ENCODE assay signal across 22 mouse cellular contexts in genomic region chr17:53577754-53578153, GRCm38 (mm10). TPM values are rescaled to one million over a fixed set of nuclear protein-coding genes. Genes with fewer than 3 reads are reported as not detected.
A peak's percentile ranks its signal among the peaks of the same experiment; 100 is the strongest.
DNase-seq lines count a peak whose midpoint lies in the region; ATAC-seq and TF ChIP-seq lines count a peak whose summit lies in the region.
"Had no signal": no experiment of that assay in that cellular context is flagged by ENCODE, and none has a peak within 500 bp of the region (broad histone marks: within the 10 kb centered on the region; RNA-seq: fewer than 3 reads in every experiment).

No protein-coding gene starts in this region.

- H3K9ac ChIP-seq in liver, embryonic 16.5 days (ENCODE audit: low read depth, low read length) = no peak overlapping the region
- H3K9ac ChIP-seq in liver, embryonic 11.5 days (ENCODE audit: low read depth, low read length) = no peak overlapping the region
- H3K9ac ChIP-seq in CH12.LX (ENCODE audit: insufficient read depth, low read depth) = no peak overlapping the region
- H3K9ac ChIP-seq: embryonic facial prominence, embryonic 12.5 days; liver, embryonic 14.5 days had no signal

- TF ChIP-seq EP300 in CH12.LX (IDR thresholded peaks at IDR 0.05; ENCODE audit: low read length) = peak; percentile 73

- 63% methylated on average over 5 of the region's 5 CpGs for WGBS in liver, embryonic 16.5 days (ENCODE audit: insufficient replicate concordance)
- 73% methylated on average over 5 of the region's 5 CpGs for WGBS in liver, embryonic 11.5 days

- no peaks in the 10 kb centered on the region for H3K36me3 ChIP-seq in liver, embryonic 16.5 days (ENCODE audit: control insufficient read depth, insufficient read depth)
- H3K36me3 ChIP-seq in liver, embryonic 11.5 days (ENCODE audit: control insufficient read depth, insufficient read depth, low read length) = no peaks in the 10 kb centered on the region
- H3K36me3 ChIP-seq in CH12.LX (replicated peaks in 1 of 2; ENCODE audit: control insufficient read depth in 1 of 2, insufficient read depth in 1 of 2, low read length in 1 of 2) = no peaks in the 10 kb centered on the region
- H3K36me3 ChIP-seq: embryonic facial prominence, embryonic 12.5 days; hindbrain, embryonic 10.5 days had no signal

- dilution Hi-C loops in CH12.LX (cut with MboI; ENCODE audit: extremely low pct_ligation_motif_present, extremely low pct_unique_long_range_greater_than_20kb, low sequenced_read_pairs) = no loop called here

- no peak overlapping the region for H3K4me3 ChIP-seq in gastrocnemius, adult 2 months
- no peak overlapping the region for H3K4me3 ChIP-seq in liver, embryonic 16.5 days (ENCODE audit: low read depth, low read length)
- no peak overlapping the region for H3K4me3 ChIP-seq in liver, embryonic 11.5 days (ENCODE audit: low read depth, low read length)
- H3K4me3 ChIP-seq in CH12.LX (replicated peaks in 1 of 3; ENCODE audit: low read depth in 2 of 3, low read length in 2 of 3, poor library complexity in 1 of 3) = no peak overlapping the region
- H3K4me3 ChIP-seq: embryonic facial prominence, embryonic 12.5 days; hindbrain, embryonic 10.5 days; megakaryocyte, embryonic 14.5 days had no signal

- H3K27ac ChIP-seq in gastrocnemius, adult 2 months = peak overlapping the region; percentile 75
- peak overlapping the region; percentile 56; the same call in 1 of the 2 replicates for H3K27ac ChIP-seq in liver, embryonic 16.5 days (ENCODE audit: low read length)
- H3K27ac ChIP-seq in liver, embryonic 11.5 days (ENCODE audit: low read depth, low read length) = no peak overlapping the region
- H3K27ac ChIP-seq in CH12.LX (ENCODE audit: insufficient read depth, low read depth) = no peak overlapping the region
- H3K27ac ChIP-seq: embryonic facial prominence, embryonic 12.5 days; hindbrain, embryonic 10.5 days; liver, embryonic 14.5 days had no signal

- TF ChIP-seq RAD21 in CH12.LX (IDR thresholded peaks at IDR 0.05; ENCODE audit: low read depth, low read length) = no peak

- H3K4me1 ChIP-seq in liver, embryonic 16.5 days (ENCODE audit: control insufficient read depth, low read depth, low read length) = peaks cover 33% of the 10 kb centered on the region
- H3K4me1 ChIP-seq in liver, embryonic 11.5 days (replicated peaks; ENCODE audit: control insufficient read depth, insufficient read depth, low read length) = peaks cover 36% of the 10 kb centered on the region
- H3K4me1 ChIP-seq in CH12.LX (ENCODE audit: control insufficient read depth in 1 of 2, insufficient read depth in 2 of 2) = peaks cover 19 to 48% of the 10 kb centered on the region in 2 experiments

- no peak overlapping the region for H3K4me2 ChIP-seq in liver, embryonic 16.5 days (ENCODE audit: low read depth, low read length)
- H3K4me2 ChIP-seq in liver, embryonic 11.5 days = no peak overlapping the region
- H3K4me2 ChIP-seq in CH12.LX (ENCODE audit: insufficient read depth, low read depth, poor library complexity, severe bottlenecking) = peak overlapping the region; percentile 48
- H3K4me2 ChIP-seq: embryonic facial prominence, embryonic 12.5 days had no signal

- no peak for TF ChIP-seq CTCF in gastrocnemius, adult 2 months (IDR thresholded peaks at IDR 0.05)
- no peak for TF ChIP-seq CTCF in CH12.LX (conservative IDR thresholded peaks at IDR 0.05 in 1 of 2, IDR thresholded peaks at IDR 0.05 in 1 of 2; ENCODE audit: low read depth in 2 of 2, low read length in 2 of 2)

- DNase-seq in gastrocnemius, adult 2 months = no peak
- DNase-seq in gastrocnemius, postnatal 25 days = no peak
- DNase-seq in liver, embryonic 11.5 days (ENCODE audit: low spot score) = no peak
- no peak for DNase-seq in CH12.LX (ENCODE audit: extremely low read depth)
- no peak for DNase-seq in T-cell, adult 2 months (ENCODE audit: low spot score)
- DNase-seq in left cerebral cortex, adult 8-10 months (ENCODE audit: low spot score in 2 of 2) = no peak
- DNase-seq: heart, adult 18-20 months; kidney, adult 8-10 months; kidney, postnatal 36 days; lung, postnatal 14 days had no signal

- in situ Hi-C loops in CH12.LX (cut with MboI; ENCODE audit: low pct_ligation_motif_present, low pct_unique_long_range_greater_than_20kb, low sequenced_read_pairs) = no loop called here

- TF ChIP-seq POLR2A in CH12.LX (IDR thresholded peaks at IDR 0.05; ENCODE audit: low read depth, low read length) = no peak

- H3K9me3 ChIP-seq in liver, embryonic 16.5 days (replicated peaks; ENCODE audit: control insufficient read depth, low read length) = no peaks in the 10 kb centered on the region
- H3K9me3 ChIP-seq in liver, embryonic 11.5 days (ENCODE audit: control insufficient read depth, low read length) = no peaks in the 10 kb centered on the region
- H3K9me3 ChIP-seq in CH12.LX (replicated peaks; ENCODE audit: low read length) = no peaks in the 10 kb centered on the region
- H3K9me3 ChIP-seq: embryonic facial prominence, embryonic 12.5 days; hindbrain, embryonic 10.5 days; megakaryocyte, embryonic 14.5 days had no signal

- intact Hi-C loops in gastrocnemius, adult 2 months (cut with DNase I) = no loop called here

- H3K27me3 ChIP-seq in liver, embryonic 16.5 days (ENCODE audit: control insufficient read depth, insufficient read depth, low read depth, low read length) = no peaks in the 10 kb centered on the region
- no peaks in the 10 kb centered on the region for H3K27me3 ChIP-seq in liver, embryonic 11.5 days (replicated peaks; ENCODE audit: control insufficient read depth, insufficient read depth, low read length)
- H3K27me3 ChIP-seq in CH12.LX (replicated peaks) = no peaks in the 10 kb centered on the region
- H3K27me3 ChIP-seq: embryonic facial prominence, embryonic 12.5 days; megakaryocyte, embryonic 14.5 days had no signal

- H3K79me2 ChIP-seq in CH12.LX (replicated peaks; ENCODE audit: control insufficient read depth, extremely low read depth, insufficient read depth, poor library complexity, severe bottlenecking) = peaks cover 11% of the 10 kb centered on the region; the same call in 1 of the 2 replicates

- ATAC-seq in liver, embryonic 16.5 days (ENCODE audit: low read depth) = no peak
- ATAC-seq in liver, embryonic 11.5 days (replicated peaks; ENCODE audit: low FRiP score) = no peak
- peak; percentile 75 for ATAC-seq in inflammation-experienced regulatory T-cells, adult 6 months
- ATAC-seq: forebrain, embryonic 16.5 days; midbrain, embryonic 16.5 days had no signal

TF ChIP-seq in CH12.LX, 34 proteins besides CTCF, POLR2A, EP300 and RAD21:
- TF ChIP-seq MEF2A (IDR thresholded peaks at IDR 0.05; ENCODE audit: borderline replicate concordance, low read depth, low read length) = peak; percentile 16; the same call in 1 of the 2 replicates
- TF ChIP-seq JUN (IDR thresholded peaks at IDR 0.05; ENCODE audit: insufficient read depth, low read depth, low read length) = peak; percentile 78
- no peak for TF ChIP-seq ELF1 (IDR thresholded peaks at IDR 0.05; ENCODE audit: low read depth, low read length)
- peak; percentile 78 for TF ChIP-seq ETS1 (conservative IDR thresholded peaks at IDR 0.05; ENCODE audit: low read depth, low read length)
- 0 out of 2 replicates have a peak, but pooled peaks have one; percentile 15 for TF ChIP-seq BHLHE40 (IDR thresholded peaks at IDR 0.05; ENCODE audit: low read depth, low read length)
- TF ChIP-seq MXI1 (IDR thresholded peaks at IDR 0.05; ENCODE audit: low read depth, low read length) = no peak
- TF ChIP-seq SIN3A (IDR thresholded peaks at IDR 0.05; ENCODE audit: low read length) = no peak
- no peak for TF ChIP-seq TBP (conservative IDR thresholded peaks at IDR 0.05; ENCODE audit: low read depth, low read length)
- no peak for TF ChIP-seq POLR2AphosphoS2 (IDR thresholded peaks at IDR 0.05; ENCODE audit: low read depth, low read length)
- peak; percentile 87 for TF ChIP-seq JUND (conservative IDR thresholded peaks at IDR 0.05; ENCODE audit: low read depth, low read length)

RNA-seq across cellular contexts. Expression of gene Kat2b, which starts 11.1 kb away (rescaled TPM):
- total RNA-seq in gastrocnemius, adult 2 months (2021) = 10 to 100 TPM; 65.7 to 70.4 TPM
- total RNA-seq in gastrocnemius, postnatal 25 days (2021) = 10 to 100 TPM; 53.0 to 66.7 TPM
- 5.2 and 5.3 TPM in 2 replicates for polyA plus RNA-seq in liver, embryonic 16.5 days (2015; fragmentation: Nextera tagmentation; extraction: Ambion mirVana)
- 7.3 and 8.7 TPM in 2 replicates for polyA plus RNA-seq in liver, embryonic 11.5 days (2014; fragmentation: Nextera tagmentation; extraction: Ambion mirVana)
- total RNA-seq in CH12.LX (2012; rRNA removed) (3.6 and 3.9 TPM in 2 replicates), CH12.LX (2014; rRNA removed) (4.6 and 5.0 TPM in 2 replicates)
- 4.1 and 4.6 TPM in 2 replicates for polyA plus RNA-seq in CH12.LX (2012; ENCODE audit: insufficient read length, low read depth)
- 10 to 100 TPM; 11.4 to 28.7 (median 18.1) TPM for polyA plus RNA-seq in inflammation-experienced regulatory T-cells, adult 6 months (2017; shearing (Covaris generic))
- total RNA-seq in left cerebral cortex, adult 8-10 months (2022) = 10 to 100 TPM; 16.8 to 35.3 (median 24.3) TPM

RNA-seq across cellular contexts. Expression of gene Pp2d1, which starts 38.5 kb away (rescaled TPM):
- total RNA-seq in gastrocnemius, adult 2 months (2021) = not detected
- total RNA-seq in gastrocnemius, postnatal 25 days (2021) = not detected
- 0.06 and 0.08 TPM in 2 replicates for polyA plus RNA-seq in liver, embryonic 16.5 days (2015; fragmentation: Nextera tagmentation; extraction: Ambion mirVana)
- 0.12 and 0.38 TPM in 2 replicates for polyA plus RNA-seq in liver, embryonic 11.5 days (2014; fragmentation: Nextera tagmentation; extraction: Ambion mirVana)
- total RNA-seq in CH12.LX (2012; rRNA removed) = not detected in 2 replicates
- total RNA-seq in CH12.LX (2014; rRNA removed) = not detected in 2 replicates
- not detected in 2 replicates for polyA plus RNA-seq in CH12.LX (2012; ENCODE audit: insufficient read length, low read depth)
- 1 to 10 TPM in 1 of 3 experiments, under 1 TPM in 2; 0.71 to 1.2 (median 0.97) TPM for polyA plus RNA-seq in inflammation-experienced regulatory T-cells, adult 6 months (2017; shearing (Covaris generic))
- total RNA-seq in left cerebral cortex, adult 8-10 months (2022) = under 1 TPM in 1 of 4 experiments, not detected in 3; 0.15 TPM
- total RNA-seq: adrenal gland, postnatal 4 days; heart, adult 18-20 months; layer of hippocampus, postnatal 10 days; left cerebral cortex, postnatal 14 days had no signal
- polyA plus RNA-seq: liver, embryonic 14.5 days; small intestine, adult 2 months had no signal

Comparison
In these comparisons a context has a peak if more than half of its experiments do, and no peak if none do; other contexts are left out.
1. H3K27ac ChIP-seq: peak in gastrocnemius, adult 2 months (single experiment) and liver, embryonic 16.5 days (single experiment); none in liver, embryonic 11.5 days (single experiment) and CH12.LX (single experiment).